Mouse (Mus musculus) T-helper 2 cell (primary cell): ENCODE measurements at regions not wholly inside any gene's neighbourhood (a gene's known extent, or its start where the extent isn't known, plus 50 kb on each side); places are given as distances from the start of the nearest gene placed in this dataset.

ENCODE experiments used
- in situ Hi-C: fragments of 300-600 bp; cut with MboI, MseI; formaldehyde crosslinking; loops from one replicate; pipeline ENCODE4 v1.15.1; 2025; ENCODE audit warnings: high pct_unique_total_duplicates

- in situ Hi-C loops = no loop called here
Observed at GRCm38 (mm10) chr15:29356395-29356794, 816.0 kb upstream of the Ctnnd2 start.

DNA sequence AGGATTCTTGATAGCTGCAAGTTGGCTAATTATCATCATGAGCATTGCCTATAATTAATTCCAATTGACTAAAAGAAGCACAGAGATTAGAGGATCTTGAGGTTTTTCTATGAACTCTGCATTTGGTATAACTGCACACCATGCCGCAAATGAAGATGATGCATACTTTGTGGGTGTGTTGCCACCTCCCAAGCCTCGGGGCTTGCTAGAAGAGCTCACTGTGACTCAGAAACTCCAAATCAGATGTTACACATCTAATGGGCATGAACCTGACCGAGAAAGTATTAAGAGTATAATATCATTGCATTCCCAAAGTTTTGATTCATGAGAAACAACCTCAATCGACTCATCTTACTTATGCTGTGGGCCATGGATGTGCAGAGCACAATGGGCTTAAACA, 772.5 kb upstream of the Ctnnd2 start:
- in situ Hi-C loops = no loop called here

GRCm38 (mm10) chr15:29433033-29433739, 739.2 kb upstream of the Ctnnd2 start:
- in situ Hi-C loops = no loop called here

GRCm38 (mm10) chr15:29437699-29438326, 734.6 kb upstream of the Ctnnd2 start:
- in situ Hi-C loops = no loop called here

- in situ Hi-C loops = no loop called here
Observed at GRCm38 (mm10) chr15:29447876-29448275, 724.5 kb upstream of the Ctnnd2 start.

DNA sequence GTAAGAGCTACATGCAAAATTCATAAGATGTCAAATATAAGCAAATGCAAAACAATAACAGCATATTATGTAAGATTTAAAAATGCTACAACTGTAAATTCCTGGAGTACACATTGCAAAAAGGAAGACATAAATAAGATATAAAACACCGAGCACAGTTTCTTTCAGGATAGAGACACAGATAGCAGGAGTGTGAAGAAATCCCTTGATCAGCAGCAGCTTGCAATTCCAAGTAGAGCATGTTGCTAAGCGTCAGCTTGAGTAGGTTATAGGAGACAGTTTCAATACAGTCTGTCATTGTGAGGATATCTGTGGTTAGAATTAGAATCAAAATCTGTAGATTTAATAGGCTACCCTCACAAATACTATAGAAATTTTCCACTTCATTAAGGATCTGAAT, 687.3 kb upstream of the Ctnnd2 start:
- in situ Hi-C loops = no loop called here

GRCm38 (mm10) chr15:29529974-29530373, 642.4 kb upstream of the Ctnnd2 start:
- in situ Hi-C loops = no loop called here

DNA sequence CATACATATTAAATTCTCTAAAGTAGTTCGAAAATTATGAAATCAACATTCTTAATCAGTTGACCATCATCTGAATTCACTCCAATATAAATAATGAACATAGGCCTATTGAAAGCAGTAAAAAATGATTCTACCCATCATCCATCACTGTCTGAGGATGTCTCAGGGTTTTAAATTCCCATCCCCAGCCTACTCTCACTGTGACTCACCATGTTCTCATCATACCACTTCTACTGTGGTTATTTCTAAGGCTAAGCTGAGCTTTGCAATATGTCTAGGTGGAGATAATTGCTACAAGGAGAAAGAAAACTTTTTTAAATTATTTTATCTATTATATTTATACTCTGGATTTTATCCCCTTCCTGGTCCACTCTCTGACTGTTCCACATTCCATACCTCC, 604.0 kb upstream of the Ctnnd2 start:
- in situ Hi-C loops = loop anchor here (10.0 kb wide), 1 partner anchor 1444 kb away; no protein-coding TSS in a partner anchor
